Mouse (Mus musculus) Muller cell, postnatal 12 days (primary cell): Measurements from ENCODE around the gene Ssx9.
"Not testable (repeated sequence)": the region's sequence is repeated elsewhere in the genome, so short reads cannot be mapped to it uniquely, and the experiment has no call there.

ENCODE experiments used
- DNase-seq: peaks from one replicate; pipeline ENCODE4 v3.0.0-alpha.2; 2015; ENCODE audit errors: inconsistent ontology term

The Ssx9 gene

GRCm38 (mm10) chrX:8748132-8748531 is at the start of gene Ssx9:
Gene Ssx9 (plus strand): TSS chrX:8748432.
- not testable (repeated sequence) for DNase-seq

GRCm38 (mm10) chrX:8732907-8733306 is 15.3 kb upstream of the Ssx9 start:
- DNase-seq = peak; percentile 56

GRCm38 (mm10) chrX:8803391-8803790 is 55.2 kb downstream of the Ssx9 start, which contains the start of gene Ssxb5:
Gene Ssxb5 (plus strand): TSS chrX:8803691.
- DNase-seq = not testable (repeated sequence)
